Mouse (Mus musculus): ENCODE measurements around the gene Ankle1. TPM values are rescaled to one million over a fixed set of nuclear protein-coding genes. Genes with fewer than 3 reads are reported as not detected.

Gene Ankle1
- polyA plus RNA-seq, 1 experiment from 2014 or later = 41.9 TPM

DNA sequence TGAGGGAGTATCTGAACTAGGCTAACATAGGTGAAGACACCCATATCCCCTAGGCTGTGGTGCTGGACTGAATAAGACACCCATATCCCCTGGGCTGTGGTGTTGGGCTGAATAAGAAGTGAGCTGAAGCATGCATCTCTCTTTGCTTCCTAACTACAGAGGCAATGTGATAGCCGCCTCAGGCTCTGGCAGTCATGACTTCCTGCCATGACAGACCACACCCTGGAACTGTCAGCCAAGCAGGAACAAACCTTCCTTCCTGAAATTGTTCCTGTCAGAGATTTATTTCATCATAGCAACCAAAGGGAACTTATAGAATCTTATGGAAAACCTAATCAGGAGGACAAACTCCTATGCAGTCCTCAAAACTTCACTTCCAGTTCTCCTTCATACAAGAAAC lies 17.5 kb upstream of the Ankle1 start:
- H3K4me3 ChIP-seq = no peak overlapping the region
- H3K27me3 ChIP-seq = no peaks in the 10 kb centered on the region
- H3K9me3 ChIP-seq = no peaks in the 10 kb centered on the region
- 68% methylated on average over 1 of the region's 1 CpGs for WGBS
- ATAC-seq (ENCODE audit: low FRiP score, low read depth) = no peak
- H3K4me1 ChIP-seq = peaks cover 4% of the 10 kb centered on the region
- H3K27ac ChIP-seq = no peak overlapping the region
- H3K36me3 ChIP-seq = no peaks in the 10 kb centered on the region
- H3K9ac ChIP-seq = no peak overlapping the region
- no peak overlapping the region for H3K4me2 ChIP-seq (replicated peaks)

DNA sequence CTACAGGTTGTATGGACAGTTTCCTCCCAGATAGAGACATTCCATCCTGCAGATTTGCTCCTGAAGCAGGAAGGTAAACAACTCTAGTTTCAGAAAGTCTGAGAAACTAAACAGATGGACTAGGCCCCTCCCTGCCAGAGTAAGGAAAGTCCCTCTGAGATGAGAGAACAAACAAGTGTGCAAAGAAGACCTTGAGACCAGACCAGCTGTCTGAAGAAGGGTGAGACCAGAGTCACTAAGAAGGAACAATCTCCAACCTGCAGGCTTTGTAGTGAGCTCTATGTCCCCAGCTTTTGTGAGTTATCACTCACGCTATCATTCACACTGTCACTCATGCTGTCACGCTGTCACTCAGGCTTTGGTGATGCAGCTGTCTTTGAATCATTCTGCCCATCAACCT lies 14.1 kb upstream of the Ankle1 start:
- Histone ChIP-seq H3K4me1 (0 out of 2 replicates have a peak, but pooled peaks cover 4% of the 10 kb centered on the region), H3K9ac (no peak overlapping the region), H3K27ac (no peak overlapping the region), H3K9me3 (no peaks in the 10 kb centered on the region), H3K4me2 (replicated peaks) (no peak overlapping the region), H3K27me3 (no peaks in the 10 kb centered on the region), H3K4me3 (no peak overlapping the region), H3K36me3 (no peaks in the 10 kb centered on the region)
- WGBS = 93% methylated on average over 2 of the region's 2 CpGs
- no peak for ATAC-seq (ENCODE audit: low FRiP score, low read depth)

DNA sequence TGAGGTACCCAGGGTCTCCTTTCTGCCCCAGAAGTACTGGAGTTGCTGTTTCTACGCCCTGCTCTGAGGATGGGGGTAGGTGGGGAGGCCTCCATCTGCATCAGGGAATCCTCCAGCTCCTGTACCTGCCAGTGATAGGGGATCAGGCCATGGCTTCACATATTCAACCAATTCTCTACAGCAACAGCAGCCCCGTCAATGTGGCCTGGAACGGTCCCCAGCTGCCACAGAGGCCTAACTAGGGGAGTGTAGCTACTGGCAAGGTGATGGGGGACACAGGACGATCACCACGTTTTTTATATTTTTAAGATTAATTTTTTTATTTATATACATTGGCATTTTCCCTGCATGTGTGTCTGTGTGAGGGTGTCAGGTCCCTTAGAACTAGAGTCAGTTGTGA lies 13.4 kb upstream of the Ankle1 start:
- Histone ChIP-seq H3K27me3 (no peaks in the 10 kb centered on the region), H3K4me1 (peaks cover 7% of the 10 kb centered on the region), H3K4me2 (replicated peaks) (no peak overlapping the region), H3K4me3 (no peak overlapping the region), H3K9ac (no peak overlapping the region), H3K27ac (no peak overlapping the region), H3K36me3 (no peaks in the 10 kb centered on the region), H3K9me3 (no peaks in the 10 kb centered on the region)
- no peak for ATAC-seq (ENCODE audit: low FRiP score, low read depth)
- WGBS = 75% methylated on average over 5 of the region's 5 CpGs

DNA sequence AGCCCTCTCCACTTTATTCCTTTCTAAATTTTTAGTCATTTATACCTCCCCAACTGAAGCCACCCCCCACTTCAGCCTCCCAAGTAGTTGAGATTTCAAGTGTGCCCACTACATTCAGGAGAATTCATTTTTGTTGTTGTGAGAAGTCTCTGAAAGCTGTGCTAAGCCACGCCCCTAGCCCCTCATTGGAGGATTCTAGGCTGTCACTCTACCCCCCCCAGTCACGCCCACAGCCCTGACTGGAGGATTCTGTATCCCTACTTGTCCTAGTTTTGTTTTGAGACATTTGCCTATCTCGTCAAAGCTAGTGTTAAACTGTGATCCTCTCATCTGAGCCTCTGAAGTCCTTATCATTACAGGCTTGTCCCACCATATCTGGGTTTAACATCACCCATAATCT lies 12.9 kb upstream of the Ankle1 start:
- H3K4me3 ChIP-seq = no peak overlapping the region

DNA sequence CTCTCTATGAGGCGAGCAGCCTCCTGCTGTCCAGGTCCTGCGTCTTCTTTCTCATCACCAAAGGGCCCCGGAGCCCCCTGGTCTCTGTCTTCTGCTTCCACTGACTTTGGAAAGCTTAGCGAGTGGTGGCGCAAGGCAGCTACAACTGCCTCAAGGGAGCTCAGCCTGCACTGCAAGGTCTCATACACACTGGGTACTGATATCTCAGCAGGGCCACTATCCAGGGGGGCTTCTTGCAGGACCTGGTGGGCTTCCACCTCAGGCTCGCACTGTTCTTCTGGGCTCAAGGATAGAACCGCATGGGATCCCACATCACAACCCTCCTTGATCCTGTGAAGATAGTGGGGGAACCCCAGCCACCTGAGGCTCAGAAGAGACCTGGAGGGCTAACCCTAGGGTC lies 11.3 kb upstream of the Ankle1 start:
- Histone ChIP-seq H3K27ac (no peak overlapping the region), H3K9me3 (no peaks in the 10 kb centered on the region), H3K9ac (no peak overlapping the region; the same call in 1 of the 2 replicates), H3K27me3 (no peaks in the 10 kb centered on the region), H3K36me3 (peaks cover 9% of the 10 kb centered on the region), H3K4me3 (no peak overlapping the region), H3K4me1 (peaks cover 12% of the 10 kb centered on the region), H3K4me2 (replicated peaks) (peak overlapping the region; percentile 30)
- no peak for ATAC-seq (ENCODE audit: low FRiP score, low read depth)
- 75% methylated on average over 7 of the region's 7 CpGs for WGBS

More for the DNA sequence above, 12.9 kb upstream of the Ankle1 start:
- Histone ChIP-seq H3K4me1 (peaks cover 12% of the 10 kb centered on the region), H3K27me3 (no peaks in the 10 kb centered on the region), H3K4me2 (replicated peaks) (peak overlapping the region; percentile 5; the same call in 1 of the 2 replicates), H3K9me3 (no peaks in the 10 kb centered on the region), H3K9ac (no peak overlapping the region), H3K36me3 (no peaks in the 10 kb centered on the region), H3K27ac (no peak overlapping the region)
- 15% methylated on average over 3 of the region's 3 CpGs for WGBS
- no peak for ATAC-seq (ENCODE audit: low FRiP score, low read depth)

DNA sequence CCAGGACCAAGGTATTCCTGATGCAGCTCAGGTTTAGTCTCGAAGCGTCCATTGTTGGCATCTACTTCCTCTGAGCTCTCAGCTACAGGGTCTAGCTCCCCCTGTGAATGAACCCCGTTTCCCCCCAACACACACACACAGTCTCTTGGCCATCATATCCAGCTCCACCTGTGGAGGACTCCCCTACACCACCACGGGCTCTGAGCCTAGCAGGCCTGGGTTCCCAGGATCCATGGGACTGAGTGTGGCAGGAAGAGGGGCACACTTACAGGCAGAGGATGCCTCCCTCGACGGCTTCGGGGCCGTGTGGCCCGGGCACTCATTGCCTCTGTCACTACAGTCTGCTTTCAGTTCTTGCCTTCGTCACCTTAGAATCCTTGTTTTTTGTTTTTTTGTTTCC lies 10.7 kb upstream of the Ankle1 start:
- no peaks in the 10 kb centered on the region for H3K9me3 ChIP-seq
- H3K27ac ChIP-seq = no peak overlapping the region
- H3K9ac ChIP-seq = no peak overlapping the region
- 89% methylated on average over 10 of the region's 10 CpGs for WGBS
- ATAC-seq (ENCODE audit: low FRiP score, low read depth) = no peak
- H3K4me3 ChIP-seq = no peak overlapping the region
- H3K4me2 ChIP-seq (replicated peaks) = peak overlapping the region; percentile 30; the same call in 1 of the 2 replicates
- peaks cover 12% of the 10 kb centered on the region for H3K4me1 ChIP-seq
- H3K27me3 ChIP-seq = no peaks in the 10 kb centered on the region
- peaks cover 14% of the 10 kb centered on the region for H3K36me3 ChIP-seq

DNA sequence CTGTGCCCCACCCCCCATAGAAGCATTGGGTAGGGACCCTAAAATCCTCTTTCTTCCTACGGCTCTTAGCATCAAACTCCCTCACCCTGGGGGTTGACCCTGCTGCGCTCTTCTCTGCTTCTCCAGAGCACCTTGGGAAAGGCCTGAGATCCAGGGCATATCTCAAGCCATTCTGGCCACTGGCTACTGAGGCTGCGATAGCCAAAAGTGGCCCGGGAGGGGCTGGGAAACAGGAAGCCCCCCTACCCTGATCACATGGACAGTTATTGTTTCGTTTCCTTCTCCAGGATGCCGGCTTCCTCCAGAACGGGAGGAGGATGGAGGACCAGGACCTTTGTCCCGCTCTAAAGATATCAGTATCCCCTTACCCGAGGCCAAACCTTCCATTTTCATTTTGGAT lies 10.2 kb upstream of the Ankle1 start, which contains the start of gene Ushbp1:
Gene Ushbp1 (minus strand): TSS at position 174 of the 400 bp plus-strand sequence.
- ATAC-seq (ENCODE audit: low FRiP score, low read depth) = no peak
- peak within 1 kb of the TSS; percentile 84 for H3K4me2 ChIP-seq (replicated peaks)
- no peaks in the 10 kb centered on the region for H3K27me3 ChIP-seq
- no peak within 1 kb of the TSS for H3K9ac ChIP-seq
- peaks cover 18% of the 10 kb centered on the region for H3K36me3 ChIP-seq
- 88% methylated on average over 9 of the region's 9 CpGs for WGBS
- peak within 1 kb of the TSS; percentile 58; the same call in 1 of the 2 replicates for H3K27ac ChIP-seq
- H3K9me3 ChIP-seq = no peaks in the 10 kb centered on the region
- H3K4me3 ChIP-seq = peak within 1 kb of the TSS; percentile 85
- H3K4me1 ChIP-seq = peaks cover 12% of the 10 kb centered on the region

DNA sequence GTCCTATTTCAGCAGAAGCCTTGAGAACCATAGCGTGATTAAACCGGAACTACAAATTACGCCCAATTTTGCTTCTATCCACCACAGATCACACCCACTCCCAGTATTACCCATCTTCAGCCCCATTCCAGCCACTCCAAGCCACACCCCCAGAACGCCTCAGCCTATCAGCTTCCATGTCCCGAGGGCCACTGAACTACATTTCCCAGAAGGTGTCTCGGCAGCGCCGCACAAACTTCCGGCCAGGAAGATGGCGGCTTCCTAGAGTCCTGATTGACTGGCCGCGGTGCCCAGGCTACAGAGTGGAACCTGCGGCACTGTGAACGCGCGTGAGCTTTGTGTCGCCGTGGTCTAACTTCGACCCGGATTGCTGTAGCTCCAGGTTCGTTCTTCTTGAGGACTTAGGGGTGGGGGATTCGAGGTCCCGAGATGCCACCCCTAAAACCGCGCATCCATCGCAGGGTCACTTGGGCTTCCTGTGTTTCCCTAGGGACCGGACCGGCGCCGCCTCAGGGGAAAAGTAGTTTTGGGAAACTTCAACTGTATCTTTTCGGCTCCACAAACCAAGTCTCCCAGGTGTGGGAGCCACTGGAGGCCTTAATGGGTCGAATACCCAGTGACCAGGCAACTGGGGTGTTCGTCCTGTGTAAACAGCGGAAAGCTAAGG lies 9.0 kb upstream of the Ankle1 start, which contains the start of gene Babam1:
Gene Babam1 (plus strand): TSS at position 223 of the 667 bp plus-strand sequence.
- peaks cover 12% of the 10 kb centered on the region for H3K4me1 ChIP-seq
- no peaks in the 10 kb centered on the region for H3K27me3 ChIP-seq
- peaks cover 21% of the 10 kb centered on the region for H3K36me3 ChIP-seq
- H3K27ac ChIP-seq = peak within 1 kb of the TSS; percentile 58; the same call in 1 of the 2 replicates
- ATAC-seq (ENCODE audit: low FRiP score, low read depth) = peak; percentile 96
- no peaks in the 10 kb centered on the region for H3K9me3 ChIP-seq
- peak within 1 kb of the TSS; percentile 85 for H3K4me3 ChIP-seq
- peak within 1 kb of the TSS; percentile 84 for H3K4me2 ChIP-seq (replicated peaks)
- peak within 1 kb of the TSS; percentile 81 for H3K9ac ChIP-seq
- WGBS = 1% methylated on average over 34 of the region's 34 CpGs

DNA sequence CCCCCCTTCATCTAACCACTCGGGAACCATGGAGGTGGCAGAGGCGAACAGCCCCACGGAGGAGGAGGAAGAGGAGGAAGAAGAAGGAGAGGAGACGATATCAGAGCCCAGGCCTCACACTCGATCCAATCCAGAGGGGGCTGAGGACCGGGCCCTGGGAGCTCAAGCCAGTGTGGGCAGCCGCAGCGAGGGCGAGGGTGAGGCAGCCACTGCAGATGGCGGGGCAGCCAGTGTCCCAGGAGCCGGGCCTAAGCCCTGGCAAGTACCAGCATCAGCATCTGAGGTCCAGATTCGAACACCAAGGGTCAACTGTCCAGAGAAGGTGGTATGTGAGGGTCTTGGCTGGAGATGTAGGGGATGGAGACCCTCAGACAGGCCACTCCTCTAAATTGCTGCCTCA lies 8.1 kb upstream of the Ankle1 start:
- 86% methylated on average over 12 of the region's 12 CpGs for WGBS
- no peak overlapping the region for H3K27ac ChIP-seq
- peak overlapping the region; percentile 81 for H3K9ac ChIP-seq
- no peaks in the 10 kb centered on the region for H3K27me3 ChIP-seq
- peak overlapping the region; percentile 85 for H3K4me3 ChIP-seq
- H3K9me3 ChIP-seq = no peaks in the 10 kb centered on the region
- no peak for ATAC-seq (ENCODE audit: low FRiP score, low read depth)
- H3K36me3 ChIP-seq = peaks cover 21% of the 10 kb centered on the region
- H3K4me2 ChIP-seq (replicated peaks) = peak overlapping the region; percentile 84
- peaks cover 12% of the 10 kb centered on the region for H3K4me1 ChIP-seq

DNA sequence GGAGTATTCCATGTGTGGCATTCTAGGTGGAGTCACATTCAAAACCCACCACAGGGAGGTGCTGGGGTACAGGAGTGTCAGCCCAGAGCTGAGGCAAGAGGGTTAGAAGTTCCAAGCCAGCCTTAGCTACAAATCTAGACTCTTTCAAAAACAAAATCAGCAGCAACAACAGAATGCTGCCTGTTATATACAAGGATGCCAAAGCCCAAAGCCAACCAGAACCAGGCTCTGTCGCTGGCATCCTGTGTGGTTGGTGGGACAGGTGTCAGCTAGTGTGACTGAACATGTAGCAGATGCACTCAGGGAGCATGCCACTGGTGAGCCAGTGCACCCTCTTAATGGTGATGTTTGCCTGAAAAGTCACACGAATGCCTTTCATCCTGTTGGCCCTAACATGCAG lies 5.0 kb upstream of the Ankle1 start:
- no peak for ATAC-seq (ENCODE audit: low FRiP score, low read depth)
- Histone ChIP-seq H3K4me2 (replicated peaks) (no peak overlapping the region), H3K36me3 (peaks cover 26% of the 10 kb centered on the region), H3K27ac (no peak overlapping the region), H3K4me1 (peaks cover 12% of the 10 kb centered on the region), H3K27me3 (no peaks in the 10 kb centered on the region), H3K9ac (no peak overlapping the region), H3K9me3 (no peaks in the 10 kb centered on the region), H3K4me3 (no peak overlapping the region)
- WGBS = 92% methylated on average over 2 of the region's 2 CpGs

DNA sequence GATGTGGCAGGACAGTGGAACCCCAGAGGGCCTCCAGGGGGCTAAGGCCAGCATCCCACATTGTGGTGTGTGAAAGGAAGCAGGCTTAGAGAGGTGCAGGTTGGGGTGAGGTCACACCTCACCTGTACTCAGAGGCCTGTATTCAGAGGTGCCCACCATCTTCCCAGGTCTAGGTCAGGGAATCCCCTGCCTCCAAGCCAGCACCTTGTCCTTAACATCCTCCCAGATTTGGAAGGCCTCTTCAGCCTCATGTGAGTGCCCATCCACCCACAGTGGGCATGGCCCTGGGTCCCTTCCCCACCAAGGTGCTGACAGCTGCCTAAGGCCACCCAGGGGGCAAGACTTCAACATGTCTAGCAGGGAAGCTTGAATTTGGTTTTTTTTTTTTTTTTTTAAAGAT lies 4.4 kb upstream of the Ankle1 start:
- Histone ChIP-seq H3K9me3 (no peaks in the 10 kb centered on the region), H3K36me3 (peaks cover 26% of the 10 kb centered on the region), H3K9ac (no peak overlapping the region), H3K27me3 (no peaks in the 10 kb centered on the region), H3K4me3 (no peak overlapping the region), H3K27ac (no peak overlapping the region), H3K4me1 (peaks cover 12% of the 10 kb centered on the region), H3K4me2 (replicated peaks) (no peak overlapping the region)
- ATAC-seq (ENCODE audit: low FRiP score, low read depth) = no peak

DNA sequence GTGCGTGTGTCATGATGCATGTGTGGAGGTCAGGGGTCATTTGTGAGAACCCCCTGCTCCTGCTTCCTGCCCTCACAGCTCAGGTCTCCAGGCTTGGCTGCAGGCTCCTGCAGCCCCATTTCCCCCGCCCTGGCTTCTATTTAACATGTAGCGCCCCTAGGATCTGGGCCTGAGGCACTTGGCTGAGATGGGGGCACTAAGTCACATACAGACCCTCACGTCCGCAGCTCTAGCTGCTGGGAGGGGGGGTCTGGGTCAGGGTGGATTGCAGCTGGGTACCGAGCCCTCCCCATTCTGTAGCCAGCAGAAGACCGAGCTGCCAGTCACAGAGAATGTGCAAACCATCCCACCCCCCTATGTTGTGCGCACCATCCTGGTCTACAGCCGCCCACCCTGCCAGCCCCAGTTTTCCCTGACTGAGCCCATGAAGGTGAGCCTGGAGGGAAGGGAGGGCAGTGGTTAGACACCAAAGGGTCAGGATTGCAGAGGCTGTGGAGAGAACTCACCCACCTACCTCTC lies 3.3 kb upstream of the Ankle1 start:
- H3K27me3 ChIP-seq = no peaks in the 10 kb centered on the region
- no peak overlapping the region for H3K4me2 ChIP-seq (replicated peaks)
- peaks cover 19% of the 10 kb centered on the region for H3K4me1 ChIP-seq
- H3K9me3 ChIP-seq = no peaks in the 10 kb centered on the region
- H3K27ac ChIP-seq = no peak overlapping the region
- peaks cover 31% of the 10 kb centered on the region for H3K36me3 ChIP-seq
- 87% methylated on average over 9 of the region's 9 CpGs for WGBS
- ATAC-seq (ENCODE audit: low FRiP score, low read depth) = no peak
- no peak overlapping the region for H3K9ac ChIP-seq
- H3K4me3 ChIP-seq = no peak overlapping the region
